Mouse (Mus musculus) forebrain, embryonic 12.5 days (tissue): Measurements from ENCODE around the gene Zfp606. TPM values are rescaled to one million over a fixed set of nuclear protein-coding genes. Genes with fewer than 3 reads are reported as not detected.
A peak's percentile ranks its signal among the peaks of the same experiment; 100 is the strongest.

Experiments
- ATAC-seq: fragments of 200-750 bp; cut with Nextera tagmentation; 2 replicates; pipeline ENCODE4 v1.8.0; 2017; ENCODE audit warnings: moderate TSS enrichment; ENCODE audit not compliant: low FRiP score
- H3K27ac ChIP-seq: fragments of 300-500 bp; sonication (generic); 2 replicates; pipeline ENCODE4 v1.5.1; 2016; ENCODE audit warnings: mild to moderate bottlenecking
- H3K27me3 ChIP-seq: fragments of 300-500 bp; sonication (generic); 2 replicates; pipeline ENCODE4 v1.6.1; 2016; ENCODE audit warnings: mild to moderate bottlenecking
- H3K36me3 ChIP-seq: fragments of 300-500 bp; sonication (generic); replicated peaks from 2 replicates; pipeline ENCODE4 v1.6.1; 2016; ENCODE audit warnings: mild to moderate bottlenecking
- H3K4me1 ChIP-seq: fragments of 300-500 bp; sonication (generic); 2 replicates; pipeline ENCODE4 v1.6.1; 2016
- H3K4me2 ChIP-seq: fragments of 300-500 bp; sonication (generic); 2 replicates; pipeline ENCODE4 v1.6.1; 2016; ENCODE audit warnings: mild to moderate bottlenecking, moderate library complexity
- H3K4me3 ChIP-seq: fragments of 300-500 bp; sonication (generic); replicated peaks from 2 replicates; pipeline ENCODE4 v1.5.1; 2016; ENCODE audit warnings: mild to moderate bottlenecking
- H3K9ac ChIP-seq: fragments of 300-500 bp; sonication (generic); 2 replicates; pipeline ENCODE4 v1.6.1; 2016; ENCODE audit warnings: mild to moderate bottlenecking
- H3K9me3 ChIP-seq: fragments of 300-500 bp; sonication (generic); 2 replicates; pipeline ENCODE4 v1.6.1; 2016
- WGBS: fragments of 180-500 bp; shearing (Covaris S2); methylation state at CpG from one replicate; pipeline ENCODE4 v1.1.7; 2016; 5-methylcytosine and 5-hydroxymethylcytosine counted together
- polyA plus RNA-seq: library from polyadenylated mRNA; unstranded; fragments of >200 nt; fragmentation: Nextera tagmentation; extraction: Ambion mirVana; gene quantifications from 2 replicates; pipeline ENCODE4 v1.2.1, GENCODE M21; 2016

Zfp606 gene
- 54.7 TPM in 2 replicates for polyA plus RNA-seq

DNA sequence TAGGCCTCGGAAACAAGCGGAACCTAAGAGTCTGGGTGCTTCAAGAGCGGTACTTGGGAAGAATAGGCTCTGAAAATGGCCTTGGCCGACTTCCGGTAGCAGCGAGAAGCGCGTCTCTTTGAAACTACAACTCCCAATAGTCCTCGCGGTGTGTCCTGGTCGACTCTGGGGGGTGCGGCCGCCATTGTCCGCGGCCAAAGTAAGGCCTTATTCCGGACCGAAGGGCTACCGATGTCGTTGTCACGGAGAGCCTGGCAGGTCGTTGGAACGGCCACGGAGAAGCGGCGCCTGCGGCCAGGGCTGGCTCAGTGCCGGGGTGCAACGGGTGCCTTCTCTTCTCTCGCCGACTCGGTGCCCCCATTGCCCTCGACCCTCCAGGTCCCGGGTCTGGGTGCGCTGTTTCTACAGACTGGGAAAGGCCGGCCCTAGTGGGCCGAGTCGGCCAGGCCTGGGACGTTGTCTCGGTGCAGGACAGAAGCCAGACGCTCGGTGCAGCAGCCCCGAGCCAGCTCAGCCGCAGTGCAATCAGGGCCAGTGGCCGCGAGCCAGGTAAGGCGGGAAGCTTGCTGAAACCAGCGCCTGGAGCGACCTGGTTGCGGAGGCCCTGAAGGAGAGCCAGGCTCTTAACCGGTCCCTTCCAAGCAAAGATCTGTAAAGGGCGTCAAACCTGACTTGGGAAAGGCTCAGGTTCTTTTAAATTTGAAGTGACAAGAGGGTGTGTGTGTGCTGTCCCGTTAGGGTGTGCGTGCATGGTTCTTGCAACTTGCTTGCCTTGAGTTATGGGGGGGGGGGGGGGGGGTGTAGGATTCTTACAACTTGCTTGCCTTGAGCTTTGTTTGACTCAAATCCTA, at the start of gene Zfp606:
TSS of gene Zfp606 (plus strand) at position 136 of the 851 bp plus-strand sequence.
- Histone ChIP-seq H3K36me3 (peaks cover 33% of the 10 kb centered on the region), H3K27ac (peak within 1 kb of the TSS; percentile 80), H3K4me3 (peak within 1 kb of the TSS; percentile 85), H3K4me2 (peak within 1 kb of the TSS; percentile 60), H3K4me1 (no peaks in the 10 kb centered on the region), H3K9me3 (peaks cover 12% of the 10 kb centered on the region; the same call in 1 of the 2 replicates), H3K27me3 (no peaks in the 10 kb centered on the region), H3K9ac (peak within 1 kb of the TSS; percentile 93)
- peak; percentile 96 for ATAC-seq
- under 1% methylated on average over 53 of the region's 53 CpGs for WGBS

DNA sequence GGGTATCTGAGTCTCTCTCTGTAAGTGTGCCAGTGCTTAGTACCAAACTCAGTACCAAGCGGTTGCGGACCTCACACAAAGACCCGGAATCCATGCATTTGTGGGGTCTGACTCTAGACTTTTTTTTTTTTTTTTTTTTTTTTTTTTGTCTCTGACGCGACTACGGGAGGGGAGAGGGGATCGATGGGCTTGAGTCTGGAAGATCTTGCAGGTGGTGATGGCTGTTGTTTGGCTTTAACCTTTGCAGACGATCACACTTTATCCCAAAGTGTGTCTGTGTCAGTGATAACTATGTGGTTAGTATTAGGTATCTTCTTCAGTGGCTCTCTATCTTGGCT, 885 bp downstream of the Zfp606 start:
- WGBS: 3% methylated on average over 5 of the region's 8 CpGs

DNA sequence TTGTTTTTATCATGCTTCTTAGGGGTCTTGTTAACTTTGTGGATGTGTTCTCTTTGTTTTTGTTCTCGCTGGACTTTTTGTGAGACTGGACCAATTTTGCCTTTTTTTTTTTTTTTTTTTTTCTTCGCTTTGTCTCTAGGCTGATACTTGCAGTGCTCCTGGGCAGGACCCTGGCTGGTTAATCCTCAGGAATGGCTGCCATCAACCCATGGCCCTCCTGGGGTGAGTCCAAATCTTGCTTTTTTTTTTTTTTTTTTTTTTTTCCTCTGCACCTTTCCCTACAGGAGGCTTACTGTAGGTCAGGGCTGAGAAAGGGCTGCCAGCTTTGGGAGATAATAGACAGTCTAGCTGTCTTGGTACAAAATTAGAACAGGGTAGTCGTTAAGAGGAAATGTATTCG, 1.4 kb downstream of the Zfp606 start:
- no peak for ATAC-seq
- H3K27ac ChIP-seq: no peak overlapping the region
- no peaks in the 10 kb centered on the region for H3K4me1 ChIP-seq
- H3K36me3 ChIP-seq: peaks cover 45% of the 10 kb centered on the region
- H3K4me2 ChIP-seq: peak overlapping the region; percentile 60
- H3K4me3 ChIP-seq: peak overlapping the region; percentile 85
- peaks cover 16% of the 10 kb centered on the region; the same call in 1 of the 2 replicates for H3K9me3 ChIP-seq
- peak overlapping the region; percentile 93 for H3K9ac ChIP-seq
- no peaks in the 10 kb centered on the region for H3K27me3 ChIP-seq
- WGBS: 62% methylated on average over 4 of the region's 4 CpGs

More for the DNA sequence above, 885 bp downstream of the Zfp606 start:
- peak; percentile 48; the same call in 1 of the 2 replicates for ATAC-seq
- H3K4me3 ChIP-seq: peak overlapping the region; percentile 85
- H3K36me3 ChIP-seq: peaks cover 39% of the 10 kb centered on the region
- peak overlapping the region; percentile 93 for H3K9ac ChIP-seq
- H3K4me1 ChIP-seq: no peaks in the 10 kb centered on the region
- no peaks in the 10 kb centered on the region for H3K27me3 ChIP-seq
- peak overlapping the region; percentile 60 for H3K4me2 ChIP-seq
- H3K27ac ChIP-seq: peak overlapping the region; percentile 80; the same call in 1 of the 2 replicates
- peaks cover 14% of the 10 kb centered on the region; the same call in 1 of the 2 replicates for H3K9me3 ChIP-seq

DNA sequence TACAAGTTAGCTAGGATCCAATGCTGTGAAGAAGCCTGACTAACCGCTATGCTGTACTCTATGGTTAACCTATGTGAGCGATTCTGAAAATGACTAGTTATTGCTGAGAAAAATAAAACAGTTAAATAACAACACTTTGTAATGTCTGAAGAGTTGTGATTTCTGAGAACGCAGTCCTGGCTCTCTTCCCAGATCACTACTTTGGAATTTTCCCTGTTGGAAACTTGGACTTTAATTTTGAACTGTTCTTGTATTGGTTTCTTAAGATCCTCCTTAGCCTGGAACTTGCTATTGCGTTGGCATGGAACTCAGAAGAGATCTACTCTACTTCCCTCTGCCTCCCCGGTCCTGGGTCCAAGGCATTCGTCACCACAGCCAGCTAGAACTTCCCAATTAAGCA, 5.7 kb downstream of the Zfp606 start:
- Histone ChIP-seq H3K27ac (no peak overlapping the region), H3K4me2 (no peak overlapping the region), H3K9me3 (peaks cover 52% of the 10 kb centered on the region), H3K9ac (no peak overlapping the region), H3K4me1 (no peaks in the 10 kb centered on the region), H3K27me3 (no peaks in the 10 kb centered on the region), H3K36me3 (peaks cover 87% of the 10 kb centered on the region), H3K4me3 (no peak overlapping the region)
- no peak for ATAC-seq
- WGBS: 97% methylated on average over 6 of the region's 6 CpGs

DNA sequence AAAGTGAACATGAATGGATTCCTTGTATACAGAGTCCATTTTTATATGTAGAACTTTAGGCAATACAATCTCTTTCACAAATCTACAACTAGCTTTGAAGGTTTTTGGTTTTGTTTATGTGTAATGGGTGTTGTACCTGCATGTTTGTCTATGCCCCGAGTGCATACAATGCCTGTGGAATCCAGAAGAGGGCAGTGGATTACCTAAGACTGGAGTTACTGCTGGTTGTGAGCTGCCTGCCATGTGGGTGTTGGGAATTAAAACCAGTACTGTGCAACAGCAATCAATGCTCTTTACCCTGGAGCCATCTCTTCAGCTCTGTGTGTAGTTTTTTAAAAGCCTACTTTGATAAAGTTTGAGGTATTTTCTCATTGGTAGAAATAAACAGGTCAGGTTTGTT, 7.9 kb downstream of the Zfp606 start:
- no peaks in the 10 kb centered on the region for H3K27me3 ChIP-seq
- peaks cover 64% of the 10 kb centered on the region for H3K9me3 ChIP-seq
- H3K4me3 ChIP-seq: no peak overlapping the region
- no peaks in the 10 kb centered on the region for H3K4me1 ChIP-seq
- no peak overlapping the region for H3K9ac ChIP-seq
- WGBS: 100% methylated on average over 1 of the region's 1 CpGs
- no peak overlapping the region for H3K27ac ChIP-seq
- no peak overlapping the region for H3K4me2 ChIP-seq
- H3K36me3 ChIP-seq: peaks cover 99% of the 10 kb centered on the region
- no peak for ATAC-seq

DNA sequence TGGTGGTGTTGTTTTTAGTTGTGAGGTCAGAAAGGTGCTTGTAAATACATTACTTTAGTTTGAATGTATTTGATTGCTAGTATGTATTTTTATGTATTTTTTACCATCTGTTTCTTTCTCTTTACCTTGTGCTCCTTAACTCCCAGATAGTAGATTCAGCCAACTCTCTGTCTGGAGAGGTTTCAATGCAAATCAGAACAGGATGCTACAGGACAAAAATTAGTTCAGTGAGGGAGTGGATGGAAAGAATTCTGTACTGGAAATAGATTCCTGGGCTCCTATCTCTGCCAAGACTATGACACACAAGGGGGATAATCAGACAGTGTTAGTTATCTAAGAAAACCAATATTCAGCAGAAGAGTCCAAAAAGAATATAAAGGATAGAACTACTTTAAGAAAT, 8.6 kb downstream of the Zfp606 start:
- no peaks in the 10 kb centered on the region for H3K4me1 ChIP-seq
- H3K4me2 ChIP-seq: no peak overlapping the region
- no peak overlapping the region for H3K27ac ChIP-seq
- H3K4me3 ChIP-seq: no peak overlapping the region
- H3K36me3 ChIP-seq: peaks cover 99% of the 10 kb centered on the region
- peaks cover 69% of the 10 kb centered on the region for H3K9me3 ChIP-seq
- no peaks in the 10 kb centered on the region for H3K27me3 ChIP-seq
- no peak for ATAC-seq
- H3K9ac ChIP-seq: no peak overlapping the region

DNA sequence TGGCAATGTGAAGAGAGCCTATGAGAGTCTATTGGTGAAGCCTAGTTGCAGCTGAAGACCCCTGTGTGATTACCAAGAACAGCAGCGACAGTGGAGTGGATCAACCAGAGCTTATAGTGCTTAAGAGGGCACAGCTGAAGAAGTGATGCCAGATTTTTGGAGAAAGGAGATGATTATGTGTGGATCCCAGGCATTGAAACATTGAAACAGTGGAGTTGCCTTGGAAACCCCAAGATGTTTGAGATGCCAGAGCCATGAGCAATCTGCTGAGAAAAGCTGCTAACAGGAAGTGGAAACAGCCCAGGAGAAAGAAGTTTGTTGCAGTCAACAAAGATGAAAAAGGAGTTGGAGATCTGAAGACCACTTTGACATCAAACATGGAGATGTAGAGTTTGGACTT, 32.8 kb downstream of the Zfp606 start:
- 55% methylated on average over 1 of the region's 1 CpGs for WGBS
- H3K9me3 ChIP-seq: peaks cover 16% of the 10 kb centered on the region; the same call in 1 of the 2 replicates
- no peak for ATAC-seq
- H3K9ac ChIP-seq: no peak overlapping the region
- H3K4me1 ChIP-seq: no peaks in the 10 kb centered on the region
- H3K27me3 ChIP-seq: no peaks in the 10 kb centered on the region
- no peak overlapping the region for H3K27ac ChIP-seq
- H3K4me2 ChIP-seq: no peak overlapping the region
- no peak overlapping the region for H3K4me3 ChIP-seq
- H3K36me3 ChIP-seq: no peaks in the 10 kb centered on the region

DNA sequence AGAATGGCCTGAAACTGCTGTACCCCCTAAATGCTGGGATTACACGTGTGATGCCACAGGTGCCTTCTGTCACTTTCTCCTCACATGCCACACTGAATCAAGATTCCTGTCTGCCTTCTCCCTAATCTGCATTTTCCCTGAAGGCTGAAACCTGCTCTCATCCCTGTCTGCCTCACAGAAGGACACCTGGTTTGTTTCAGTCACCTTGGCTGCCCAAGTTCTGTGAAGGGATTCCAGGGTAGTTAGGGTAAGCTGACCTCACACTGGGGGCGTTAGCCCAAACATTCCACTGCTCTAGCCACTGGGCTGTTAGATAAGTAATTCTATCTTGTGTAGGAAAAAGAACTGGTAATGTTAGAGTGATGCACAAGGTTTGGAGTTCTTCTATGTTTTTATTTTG, 34.1 kb downstream of the Zfp606 start, which contains the start of gene 2900092C05Rik:
TSS of gene 2900092C05Rik (plus strand) at position 301 of the 400 bp plus-strand sequence.
- Histone ChIP-seq H3K9ac (no peak within 1 kb of the TSS), H3K36me3 (no peaks in the 10 kb centered on the region), H3K27me3 (no peaks in the 10 kb centered on the region), H3K4me3 (no peak within 1 kb of the TSS), H3K27ac (no peak within 1 kb of the TSS), H3K4me2 (no peak within 1 kb of the TSS), H3K4me1 (no peaks in the 10 kb centered on the region), H3K9me3 (peaks cover 14% of the 10 kb centered on the region; the same call in 1 of the 2 replicates)
- no peak for ATAC-seq
- WGBS: 72% methylated on average over 2 of the region's 2 CpGs

Other genes starting within 250 kb of the Zfp606 start
- gene Vmn1r81, start 210.0 kb upstream of the Zfp606 start, polyA plus RNA-seq: not detected in 2 replicates
- gene Vmn1r82, start 177.9 kb upstream of the Zfp606 start, polyA plus RNA-seq: not detected in 2 replicates
- 0.06 TPM in 1 of 2 replicates, not detected in the other for gene Vmn1r83, start 148.8 kb upstream of the Zfp606 start, polyA plus RNA-seq
- gene Vmn1r84, start 109.0 kb upstream of the Zfp606 start, polyA plus RNA-seq: not detected in 2 replicates
- gene Zfp551, start 55.5 kb upstream of the Zfp606 start, polyA plus RNA-seq: 4.1 and 5.0 TPM in 2 replicates
- gene 2900092C05Rik, start 34.2 kb downstream of the Zfp606 start, polyA plus RNA-seq: not detected in 2 replicates
- 0.01 TPM in 1 of 2 replicates, not detected in the other for gene Vmn2r53, start 130.5 kb downstream of the Zfp606 start, polyA plus RNA-seq
- not detected in 2 replicates for gene Vmn2r54, start 162.0 kb downstream of the Zfp606 start, polyA plus RNA-seq
- not detected in 2 replicates for gene Vmn2r55, start 206.7 kb downstream of the Zfp606 start, polyA plus RNA-seq